Mouse (Mus musculus): ENCODE measurements around the gene Lfng. TPM values are rescaled to one million over a fixed set of nuclear protein-coding genes. Genes with fewer than 3 reads are reported as not detected.

Lfng gene
- polyA plus RNA-seq, 1 experiment from 2014 or later, result 7.4 TPM

- Histone ChIP-seq H3K9ac (no peak overlapping the region), H3K4me1 (peaks cover 21% of the 10 kb centered on the region), H3K9me3 (replicated peaks) (no peaks in the 10 kb centered on the region), H3K27me3 (replicated peaks) (no peaks in the 10 kb centered on the region), H3K36me3 (peaks cover 88% of the 10 kb centered on the region), H3K27ac (no peak overlapping the region), H3K4me3 (no peak overlapping the region), H3K4me2 (no peak overlapping the region)
- 94% methylated on average over 26 of the region's 26 CpGs for WGBS (ENCODE audit: insufficient replicate concordance)
- ATAC-seq, result no peak
These were observed 27.9 kb downstream of the Lfng start for GRCm38 (mm10) chr5:140634798-140635722.

- no peak overlapping the region for H3K9ac ChIP-seq
- no peak overlapping the region for H3K4me2 ChIP-seq
- no peak for ATAC-seq
- peaks cover 35% of the 10 kb centered on the region for H3K4me1 ChIP-seq
- H3K27me3 ChIP-seq (replicated peaks), result no peaks in the 10 kb centered on the region
- peaks cover 79% of the 10 kb centered on the region for H3K36me3 ChIP-seq
- no peak overlapping the region for H3K4me3 ChIP-seq
- no peaks in the 10 kb centered on the region for H3K9me3 ChIP-seq (replicated peaks)
- WGBS (ENCODE audit: insufficient replicate concordance), result 66% methylated on average over 7 of the region's 7 CpGs
- 0 out of 2 replicates have a peak overlapping the region, but pooled peaks have one; percentile 27 for H3K27ac ChIP-seq
These were observed 29.4 kb downstream of the Lfng start for GRCm38 (mm10) chr5:140636316-140637057.

- H3K4me1 ChIP-seq, result peaks cover 40% of the 10 kb centered on the region
- no peak overlapping the region for H3K4me3 ChIP-seq
- H3K4me2 ChIP-seq, result no peak overlapping the region
- no peak overlapping the region for H3K9ac ChIP-seq
- no peak for ATAC-seq
- no peaks in the 10 kb centered on the region for H3K27me3 ChIP-seq (replicated peaks)
- no peaks in the 10 kb centered on the region for H3K9me3 ChIP-seq (replicated peaks)
- peak overlapping the region; percentile 27; the same call in 1 of the 2 replicates for H3K27ac ChIP-seq
- peaks cover 74% of the 10 kb centered on the region for H3K36me3 ChIP-seq
- 76% methylated on average over 6 of the region's 6 CpGs for WGBS (ENCODE audit: insufficient replicate concordance)
These were observed 29.9 kb downstream of the Lfng start for GRCm38 (mm10) chr5:140637058-140637410.

GRCm38 (mm10) chr5:140637989-140638388 is 30.9 kb downstream of the Lfng start:
- H3K27ac ChIP-seq, result no peak overlapping the region
- H3K9ac ChIP-seq, result no peak overlapping the region
- H3K27me3 ChIP-seq (replicated peaks), result no peaks in the 10 kb centered on the region
- peaks cover 64% of the 10 kb centered on the region for H3K36me3 ChIP-seq
- H3K4me3 ChIP-seq, result no peak overlapping the region
- no peak overlapping the region for H3K4me2 ChIP-seq
- peaks cover 50% of the 10 kb centered on the region for H3K4me1 ChIP-seq
- no peaks in the 10 kb centered on the region for H3K9me3 ChIP-seq (replicated peaks)
- WGBS (ENCODE audit: insufficient replicate concordance), result 76% methylated on average over 3 of the region's 3 CpGs
- ATAC-seq, result no peak

GRCm38 (mm10) chr5:140638484-140638883 is 31.4 kb downstream of the Lfng start:
- H3K9me3 ChIP-seq (replicated peaks), result no peaks in the 10 kb centered on the region
- H3K9ac ChIP-seq, result no peak overlapping the region
- peaks cover 55% of the 10 kb centered on the region for H3K4me1 ChIP-seq
- no peak overlapping the region for H3K27ac ChIP-seq
- H3K36me3 ChIP-seq, result peaks cover 59% of the 10 kb centered on the region
- no peak overlapping the region for H3K4me2 ChIP-seq
- H3K4me3 ChIP-seq, result no peak overlapping the region
- WGBS (ENCODE audit: insufficient replicate concordance), result 73% methylated on average over 6 of the region's 6 CpGs
- H3K27me3 ChIP-seq (replicated peaks), result no peaks in the 10 kb centered on the region
- no peak for ATAC-seq

GRCm38 (mm10) chr5:140639312-140639711 is 32.2 kb downstream of the Lfng start:
- peaks cover 58% of the 10 kb centered on the region for H3K36me3 ChIP-seq
- peaks cover 63% of the 10 kb centered on the region for H3K4me1 ChIP-seq
- no peak overlapping the region for H3K27ac ChIP-seq
- H3K9ac ChIP-seq, result no peak overlapping the region
- no peak overlapping the region for H3K4me3 ChIP-seq
- no peaks in the 10 kb centered on the region for H3K27me3 ChIP-seq (replicated peaks)
- H3K4me2 ChIP-seq, result no peak overlapping the region
- H3K9me3 ChIP-seq (replicated peaks), result no peaks in the 10 kb centered on the region
- 81% methylated on average over 4 of the region's 4 CpGs for WGBS (ENCODE audit: insufficient replicate concordance)
- no peak for ATAC-seq

GRCm38 (mm10) chr5:140639871-140640270 is 32.8 kb downstream of the Lfng start:
- no peak for ATAC-seq
- Histone ChIP-seq H3K4me2 (no peak overlapping the region), H3K9ac (no peak overlapping the region), H3K36me3 (peaks cover 53% of the 10 kb centered on the region), H3K4me3 (no peak overlapping the region), H3K27me3 (replicated peaks) (no peaks in the 10 kb centered on the region), H3K9me3 (replicated peaks) (no peaks in the 10 kb centered on the region), H3K4me1 (peaks cover 68% of the 10 kb centered on the region), H3K27ac (no peak overlapping the region)
- WGBS (ENCODE audit: insufficient replicate concordance), result 84% methylated on average over 14 of the region's 14 CpGs

GRCm38 (mm10) chr5:140640812-140641211 is 33.7 kb downstream of the Lfng start:
- Histone ChIP-seq H3K4me1 (peaks cover 78% of the 10 kb centered on the region), H3K36me3 (peaks cover 43% of the 10 kb centered on the region), H3K9me3 (replicated peaks) (no peaks in the 10 kb centered on the region), H3K4me3 (no peak overlapping the region), H3K27me3 (replicated peaks) (no peaks in the 10 kb centered on the region), H3K27ac (peak overlapping the region; percentile 43; the same call in 1 of the 2 replicates), H3K4me2 (no peak overlapping the region), H3K9ac (no peak overlapping the region; the same call in 1 of the 2 replicates)
- WGBS (ENCODE audit: insufficient replicate concordance), result 28% methylated on average over 2 of the region's 2 CpGs
- ATAC-seq, result no peak

GRCm38 (mm10) chr5:140641254-140641928 is 34.3 kb downstream of the Lfng start:
- Histone ChIP-seq H3K4me3 (no peak overlapping the region), H3K27me3 (replicated peaks) (no peaks in the 10 kb centered on the region), H3K36me3 (peaks cover 38% of the 10 kb centered on the region), H3K4me2 (no peak overlapping the region), H3K9me3 (replicated peaks) (no peaks in the 10 kb centered on the region), H3K4me1 (peaks cover 84% of the 10 kb centered on the region), H3K27ac (peak overlapping the region; percentile 43; the same call in 1 of the 2 replicates), H3K9ac (no peak overlapping the region)
- no peak for ATAC-seq
- 64% methylated on average over 10 of the region's 10 CpGs for WGBS (ENCODE audit: insufficient replicate concordance)

- peaks cover 34% of the 10 kb centered on the region for H3K36me3 ChIP-seq
- no peaks in the 10 kb centered on the region for H3K27me3 ChIP-seq (replicated peaks)
- H3K4me1 ChIP-seq, result peaks cover 86% of the 10 kb centered on the region
- no peak overlapping the region for H3K4me3 ChIP-seq
- no peaks in the 10 kb centered on the region for H3K9me3 ChIP-seq (replicated peaks)
- WGBS (ENCODE audit: insufficient replicate concordance), result 27% methylated on average over 3 of the region's 3 CpGs
- no peak overlapping the region for H3K4me2 ChIP-seq
- H3K9ac ChIP-seq, result peak overlapping the region; percentile 15; the same call in 1 of the 2 replicates
- peak overlapping the region; percentile 43 for H3K27ac ChIP-seq
- no peak for ATAC-seq
These were observed 35.0 kb downstream of the Lfng start for GRCm38 (mm10) chr5:140642076-140642475.

GRCm38 (mm10) chr5:140644263-140644662 is 37.1 kb downstream of the Lfng start:
- Histone ChIP-seq H3K36me3 (peaks cover 19% of the 10 kb centered on the region), H3K27me3 (replicated peaks) (no peaks in the 10 kb centered on the region), H3K27ac (peak overlapping the region; percentile 93), H3K9ac (peak overlapping the region; percentile 49; the same call in 1 of the 2 replicates), H3K4me1 (peaks cover 91% of the 10 kb centered on the region), H3K4me3 (peak overlapping the region; percentile 29), H3K9me3 (replicated peaks) (no peaks in the 10 kb centered on the region), H3K4me2 (peak overlapping the region; percentile 99)
- no peak for ATAC-seq
- 68% methylated on average over 6 of the region's 6 CpGs for WGBS (ENCODE audit: insufficient replicate concordance)
